Mouse (Mus musculus): ENCODE data around the gene Gm49361.

Gene Gm49361

GRCm38 (mm10) chr14:57620598-57621236, 125.2 kb downstream of the Gm49361 start:
- DNase-seq (ENCODE audit: low spot score): no peak

GRCm38 (mm10) chr14:57619487-57619886, 126.4 kb downstream of the Gm49361 start:
- DNase-seq (ENCODE audit: low spot score): peak; percentile 82

- DNase-seq (ENCODE audit: low spot score): no peak
Measured at GRCm38 (mm10) chr14:57617675-57618074, 128.2 kb downstream of the Gm49361 start.

GRCm38 (mm10) chr14:57616339-57616965, 129.5 kb downstream of the Gm49361 start:
- DNase-seq (ENCODE audit: low spot score): no peak

- DNase-seq (ENCODE audit: low spot score): no peak
Measured at GRCm38 (mm10) chr14:57615828-57616227, 130.1 kb downstream of the Gm49361 start.

- no peak for DNase-seq (ENCODE audit: low spot score)
Measured at GRCm38 (mm10) chr14:57611034-57611433, 134.9 kb downstream of the Gm49361 start.

GRCm38 (mm10) chr14:57609816-57610329, 136.0 kb downstream of the Gm49361 start:
- no peak for DNase-seq (ENCODE audit: low spot score)

GRCm38 (mm10) chr14:57607500-57607899, 138.4 kb downstream of the Gm49361 start:
- no peak for DNase-seq (ENCODE audit: low spot score)

- DNase-seq (ENCODE audit: low spot score): no peak
Measured at GRCm38 (mm10) chr14:57606663-57607365, 139.1 kb downstream of the Gm49361 start.

GRCm38 (mm10) chr14:57593279-57593678, 152.6 kb downstream of the Gm49361 start:
- DNase-seq (ENCODE audit: low spot score): no peak

All from embryo, embryonic 10.5 days (tissue).